Mouse (Mus musculus) limb, embryonic 11.5 days (tissue): ENCODE measurements at regions not wholly inside any gene's neighbourhood (a gene's known extent, or its start where the extent isn't known, plus 50 kb on each side); places are given as distances from the start of the nearest gene placed in this dataset.

Experiments
- ATAC-seq: fragments of 200-750 bp; cut with Nextera tagmentation; 2 replicates; pipeline ENCODE4 v1.8.0; 2017; ENCODE audit warnings: low read depth; ENCODE audit not compliant: insufficient number of reproducible peaks, low FRiP score, low TSS enrichment
- DNase-seq: peaks from one replicate; pipeline ENCODE4 v3.0.0-alpha.2; 2015; ENCODE audit warnings: low spot score
- H3K27ac ChIP-seq: fragments of 300-500 bp; sonication (generic); replicated peaks from 2 replicates; pipeline ENCODE4 v1.5.1; 2014; ENCODE audit warnings: low read depth, mild to moderate bottlenecking, low read length
- H3K27me3 ChIP-seq: fragments of 300-500 bp; sonication (generic); 2 replicates; pipeline ENCODE4 v1.6.1; 2014; ENCODE audit warnings: mild to moderate bottlenecking, low read length, mixed read lengths; ENCODE audit not compliant: control insufficient read depth, insufficient read depth
- H3K36me3 ChIP-seq: fragments of 300-500 bp; sonication (generic); 2 replicates; pipeline ENCODE4 v1.6.1; 2014; ENCODE audit warnings: mild to moderate bottlenecking, low read length, moderate library complexity, mixed read lengths; ENCODE audit not compliant: control insufficient read depth, insufficient read depth
- H3K4me1 ChIP-seq: fragments of 300-500 bp; sonication (generic); 2 replicates; pipeline ENCODE4 v1.6.1; 2014; ENCODE audit warnings: low read length, mixed read lengths; ENCODE audit not compliant: control insufficient read depth, insufficient read depth
- H3K4me2 ChIP-seq: fragments of 300-500 bp; sonication (generic); 2 replicates; pipeline ENCODE4 v1.6.1; 2014; ENCODE audit warnings: low read depth, mild to moderate bottlenecking, moderate library complexity; ENCODE audit not compliant: severe bottlenecking
- H3K4me3 ChIP-seq: fragments of 300-500 bp; sonication (generic); 2 replicates; pipeline ENCODE4 v1.5.1; 2014; ENCODE audit warnings: low read depth, low read length
- H3K9ac ChIP-seq: fragments of 300-500 bp; sonication (generic); 2 replicates; pipeline ENCODE4 v1.6.1; 2014; ENCODE audit warnings: mild to moderate bottlenecking, low read length
- H3K9me3 ChIP-seq: fragments of 300-500 bp; sonication (generic); 2 replicates; pipeline ENCODE4 v1.6.1; 2016; ENCODE audit warnings: low read length; ENCODE audit not compliant: control insufficient read depth
- WGBS: fragments of 180-500 bp; shearing (Covaris S2); extraction: QIAGEN DNeasy Blood & Tissue Kit; methylation state at CpG from one replicate; pipeline ENCODE4 v1.1.7; 2014; 5-methylcytosine and 5-hydroxymethylcytosine counted together

- H3K27ac ChIP-seq: no peak overlapping the region
- no peaks in the 10 kb centered on the region for H3K4me1 ChIP-seq
- no peaks in the 10 kb centered on the region for H3K9me3 ChIP-seq
- 85% methylated on average over 6 of the region's 6 CpGs for whole genome bisulfite sequencing
- H3K36me3 ChIP-seq: no peaks in the 10 kb centered on the region
- no peak for DNase-seq
- no peak overlapping the region for H3K4me3 ChIP-seq
- ATAC-seq: no peak
- H3K4me2 ChIP-seq: no peak overlapping the region
- H3K9ac ChIP-seq: no peak overlapping the region
- H3K27me3 ChIP-seq: no peaks in the 10 kb centered on the region
These were observed 676.9 kb upstream of the A1bg start for GRCm38 (mm10) chr15:61599734-61600133.

GRCm38 (mm10) chr15:61596318-61596717 lies 673.5 kb upstream of the A1bg start:
- H3K9me3 ChIP-seq: no peaks in the 10 kb centered on the region
- H3K9ac ChIP-seq: no peak overlapping the region
- no peak overlapping the region for H3K27ac ChIP-seq
- ATAC-seq: no peak
- no peak overlapping the region for H3K4me3 ChIP-seq
- no peaks in the 10 kb centered on the region for H3K27me3 ChIP-seq
- no peaks in the 10 kb centered on the region for H3K4me1 ChIP-seq
- H3K4me2 ChIP-seq: no peak overlapping the region
- no peak for DNase-seq
- WGBS: 69% methylated on average over 4 of the region's 4 CpGs
- no peaks in the 10 kb centered on the region for H3K36me3 ChIP-seq

GRCm38 (mm10) chr15:61588956-61589355 lies 666.1 kb upstream of the A1bg start:
- Histone ChIP-seq H3K27ac (no peak overlapping the region), H3K4me1 (no peaks in the 10 kb centered on the region), H3K27me3 (no peaks in the 10 kb centered on the region), H3K9me3 (no peaks in the 10 kb centered on the region), H3K36me3 (no peaks in the 10 kb centered on the region), H3K4me3 (no peak overlapping the region), H3K9ac (no peak overlapping the region), H3K4me2 (no peak overlapping the region)
- DNase-seq: no peak
- 82% methylated on average over 5 of the region's 5 CpGs for WGBS
- ATAC-seq: no peak

- no peak for ATAC-seq
These were observed 659.5 kb upstream of the A1bg start for GRCm38 (mm10) chr15:61582335-61582734.

GRCm38 (mm10) chr15:61563347-61563746 lies 640.5 kb upstream of the A1bg start:
- H3K4me3 ChIP-seq: no peak overlapping the region
- H3K9me3 ChIP-seq: no peaks in the 10 kb centered on the region
- DNase-seq (no peak), ATAC-seq (no peak)
- no peaks in the 10 kb centered on the region for H3K4me1 ChIP-seq
- H3K27me3 ChIP-seq: no peaks in the 10 kb centered on the region
- H3K36me3 ChIP-seq: no peaks in the 10 kb centered on the region
- H3K9ac ChIP-seq: no peak overlapping the region
- H3K27ac ChIP-seq: no peak overlapping the region
- H3K4me2 ChIP-seq: no peak overlapping the region

More at GRCm38 (mm10) chr15:61582335-61582734, 659.5 kb upstream of the A1bg start:
- H3K4me2 ChIP-seq: no peak overlapping the region
- no peaks in the 10 kb centered on the region for H3K36me3 ChIP-seq
- H3K27ac ChIP-seq: no peak overlapping the region
- WGBS: 65% methylated on average over 2 of the region's 2 CpGs
- H3K4me1 ChIP-seq: no peaks in the 10 kb centered on the region
- H3K4me3 ChIP-seq: no peak overlapping the region
- H3K9me3 ChIP-seq: no peaks in the 10 kb centered on the region
- no peak overlapping the region for H3K9ac ChIP-seq
- H3K27me3 ChIP-seq: no peaks in the 10 kb centered on the region
- DNase-seq: no peak

- H3K4me3 ChIP-seq: no peak overlapping the region
- no peak overlapping the region for H3K9ac ChIP-seq
- DNase-seq (no peak), ATAC-seq (no peak)
- no peak overlapping the region for H3K27ac ChIP-seq
- no peak overlapping the region for H3K4me2 ChIP-seq
- H3K36me3 ChIP-seq: no peaks in the 10 kb centered on the region
- 3% methylated on average over 2 of the region's 2 CpGs for WGBS
- H3K9me3 ChIP-seq: no peaks in the 10 kb centered on the region
- no peaks in the 10 kb centered on the region for H3K4me1 ChIP-seq
- no peaks in the 10 kb centered on the region for H3K27me3 ChIP-seq
These were observed 639.4 kb upstream of the A1bg start for GRCm38 (mm10) chr15:61562252-61562651.

- Histone ChIP-seq H3K4me2 (no peak overlapping the region), H3K9ac (no peak overlapping the region), H3K27ac (no peak overlapping the region), H3K27me3 (no peaks in the 10 kb centered on the region), H3K36me3 (no peaks in the 10 kb centered on the region), H3K9me3 (no peaks in the 10 kb centered on the region), H3K4me3 (no peak overlapping the region), H3K4me1 (no peaks in the 10 kb centered on the region)
- no peak for DNase-seq
- no peak for ATAC-seq
- WGBS: 98% methylated on average over 2 of the region's 2 CpGs
These were observed 631.1 kb upstream of the A1bg start for GRCm38 (mm10) chr15:61553908-61554307.

GRCm38 (mm10) chr15:61553081-61553680 lies 630.4 kb upstream of the A1bg start:
- H3K4me1 ChIP-seq: no peaks in the 10 kb centered on the region
- H3K36me3 ChIP-seq: no peaks in the 10 kb centered on the region
- H3K4me3 ChIP-seq: no peak overlapping the region
- H3K9ac ChIP-seq: no peak overlapping the region
- 35% methylated on average over 8 of the region's 8 CpGs for WGBS
- DNase-seq (no peak), ATAC-seq (no peak)
- H3K4me2 ChIP-seq: no peak overlapping the region
- no peaks in the 10 kb centered on the region for H3K27me3 ChIP-seq
- no peaks in the 10 kb centered on the region for H3K9me3 ChIP-seq
- no peak overlapping the region for H3K27ac ChIP-seq

- H3K4me3 ChIP-seq: no peak overlapping the region
- H3K27ac ChIP-seq: no peak overlapping the region
- ATAC-seq (no peak), DNase-seq (no peak)
- H3K4me1 ChIP-seq: no peaks in the 10 kb centered on the region
- no peaks in the 10 kb centered on the region for H3K9me3 ChIP-seq
- no peaks in the 10 kb centered on the region for H3K27me3 ChIP-seq
- WGBS: 93% methylated on average over 5 of the region's 5 CpGs
- H3K4me2 ChIP-seq: no peak overlapping the region
- no peak overlapping the region for H3K9ac ChIP-seq
- H3K36me3 ChIP-seq: no peaks in the 10 kb centered on the region
These were observed 628.4 kb upstream of the A1bg start for GRCm38 (mm10) chr15:61551206-61551605.
